15 mouse cellular contexts compared by ENCODE assay signal in the genomic region with DNA sequence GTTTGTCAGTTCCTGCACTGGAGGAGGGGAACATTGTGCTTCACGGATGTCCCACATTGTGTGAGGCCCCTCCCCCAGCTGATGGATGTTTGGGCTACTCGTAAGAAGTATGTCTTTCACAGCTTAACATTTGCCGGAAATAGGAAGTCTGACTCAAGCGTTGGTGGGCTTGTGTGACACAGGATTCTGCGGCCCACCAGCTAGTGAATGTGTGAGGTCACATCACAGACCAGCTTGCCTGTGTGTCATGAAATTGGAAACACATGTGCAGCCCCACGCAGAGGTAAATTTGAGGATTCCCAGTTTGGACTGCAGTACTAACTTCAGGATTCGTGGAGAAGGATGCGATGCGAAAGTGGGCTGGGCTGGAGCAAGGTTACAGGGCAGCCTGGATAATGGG.
DNase-seq lines count a peak whose midpoint lies in the region; ATAC-seq lines count a peak whose summit lies in the region.
"Had no signal": no experiment of that assay in that cellular context is flagged by ENCODE, and none has a peak within 500 bp of the region (broad histone marks: within the 10 kb centered on the region; RNA-seq: fewer than 3 reads in every experiment).

No protein-coding gene starts in this region.

- peaks cover 22% of the 10 kb centered on the region for H3K4me1 ChIP-seq in lung, embryonic 15.5 days
- peaks cover 11% of the 10 kb centered on the region for H3K4me1 ChIP-seq in limb, embryonic 12.5 days (replicated peaks)
- H3K4me1 ChIP-seq: forebrain, embryonic 12.5 days; heart, embryonic 15.5 days had no signal

- no peaks in the 10 kb centered on the region for H3K9me3 ChIP-seq in lung, embryonic 15.5 days
- H3K9me3 ChIP-seq in limb, embryonic 12.5 days, result no peaks in the 10 kb centered on the region
- H3K9me3 ChIP-seq: forebrain, embryonic 12.5 days; heart, embryonic 15.5 days; liver, embryonic 15.5 days had no signal

- ATAC-seq in lung, embryonic 15.5 days (ENCODE audit: borderline replicate concordance, extremely low read depth, low FRiP score, low TSS enrichment), result peak; percentile 70
- ATAC-seq in limb, embryonic 12.5 days (ENCODE audit: insufficient number of reproducible peaks, insufficient read depth, low FRiP score, low TSS enrichment, low read depth), result no peak
- ATAC-seq: midbrain, embryonic 16.5 days had no signal

- no peak overlapping the region for H3K4me3 ChIP-seq in lung, embryonic 15.5 days
- H3K4me3 ChIP-seq in limb, embryonic 12.5 days (replicated peaks), result no peak overlapping the region
- H3K4me3 ChIP-seq: forebrain, embryonic 12.5 days; heart, embryonic 15.5 days; left cerebral cortex, adult 2 months; liver, embryonic 15.5 days had no signal

- peak overlapping the region; percentile 32; the same call in 1 of the 2 replicates for H3K4me2 ChIP-seq in lung, embryonic 15.5 days
- peak overlapping the region; percentile 9; the same call in 1 of the 2 replicates for H3K4me2 ChIP-seq in limb, embryonic 12.5 days
- H3K4me2 ChIP-seq: forebrain, embryonic 12.5 days; heart, embryonic 15.5 days; liver, embryonic 15.5 days had no signal

- WGBS in lung, embryonic 15.5 days, result 32% methylated on average over 9 of the region's 9 CpGs
- WGBS in limb, embryonic 12.5 days, result 17% methylated on average over 9 of the region's 9 CpGs

- H3K36me3 ChIP-seq in lung, embryonic 15.5 days, result no peaks in the 10 kb centered on the region
- H3K36me3 ChIP-seq in limb, embryonic 12.5 days, result no peaks in the 10 kb centered on the region
- H3K36me3 ChIP-seq: forebrain, embryonic 12.5 days; heart, embryonic 15.5 days had no signal

- DNase-seq in lung, postnatal 36 days, result no peak
- DNase-seq in R1 (ENCODE audit: low read depth, low spot score), result peak; percentile 68
- peak; percentile 21 for DNase-seq in embryo, embryonic 9.5 days (ENCODE audit: extremely low spot score)
- no peak for DNase-seq in testis, postnatal 10 days (ENCODE audit: low spot score)
- DNase-seq in B cell, adult 2 months, result no peak
- DNase-seq: cerebellum, adult 9-11 months; gastrocnemius, postnatal 14 days; kidney, postnatal 25 days had no signal

- peak overlapping the region; percentile 44 for H3K27ac ChIP-seq in lung, embryonic 15.5 days
- H3K27ac ChIP-seq in limb, embryonic 12.5 days, result no peak overlapping the region
- H3K27ac ChIP-seq: forebrain, embryonic 12.5 days; heart, embryonic 15.5 days; liver, embryonic 15.5 days had no signal

- H3K9ac ChIP-seq in lung, embryonic 15.5 days, result no peak overlapping the region
- no peak overlapping the region for H3K9ac ChIP-seq in limb, embryonic 12.5 days (replicated peaks)
- H3K9ac ChIP-seq: forebrain, embryonic 12.5 days; heart, embryonic 15.5 days; liver, embryonic 15.5 days had no signal

- H3K27me3 ChIP-seq in lung, embryonic 15.5 days, result no peaks in the 10 kb centered on the region
- H3K27me3 ChIP-seq in limb, embryonic 12.5 days, result no peaks in the 10 kb centered on the region
- H3K27me3 ChIP-seq: forebrain, embryonic 12.5 days; heart, embryonic 15.5 days; liver, embryonic 15.5 days had no signal

Comparison
In these comparisons a context has a peak if more than half of its experiments do, and no peak if none do; other contexts are left out.
1. DNase-seq: peak in R1 (single experiment) and embryo, embryonic 9.5 days (single experiment); none in lung, postnatal 36 days (single experiment), testis, postnatal 10 days (single experiment) and B cell, adult 2 months (0 of 2).